Mouse (Mus musculus) heart, adult 2 months (tissue): ENCODE results near the gene Smad6. TPM values are rescaled to one million over a fixed set of nuclear protein-coding genes. Genes with fewer than 3 reads are reported as not detected.
A peak's percentile ranks its signal among the peaks of the same experiment; 100 is the strongest.

ENCODE experiments used
- DNase-seq, 2 experiments: peaks; one replicate each; pipeline ENCODE4 v3.0.0; 2021
- H3K27ac ChIP-seq: fragments of 200-600 bp; 2 replicates; pipeline ENCODE4 v1.8.1; 2022
- H3K27me3 ChIP-seq: fragments of 200-500 bp; 2 replicates; pipeline ENCODE4 v1.6.1; 2012; ENCODE audit warnings: mild to moderate bottlenecking, low read length, inconsistent platforms, mixed read lengths; ENCODE audit not compliant: control insufficient read depth, insufficient read depth
- H3K36me3 ChIP-seq: fragments of 200-500 bp; 2 replicates; pipeline ENCODE4 v1.6.1; 2012; ENCODE audit warnings: low read length, inconsistent platforms; ENCODE audit not compliant: control insufficient read depth, insufficient read depth
- H3K4me1 ChIP-seq: fragments of 200-500 bp; 2 replicates; pipeline ENCODE4 v1.6.1; 2011; ENCODE audit warnings: low read length; ENCODE audit not compliant: control insufficient read depth, insufficient read depth
- H3K4me3 ChIP-seq: fragments of 200-600 bp; 2 replicates; pipeline ENCODE4 v1.8.1; 2022
- H3K79me2 ChIP-seq: fragments of 200-500 bp; replicated peaks from 2 replicates; pipeline ENCODE4 v1.6.1; 2012; ENCODE audit warnings: mild to moderate bottlenecking, inconsistent platforms, low read length, moderate library complexity, mixed read lengths; ENCODE audit not compliant: control insufficient read depth, insufficient read depth
- H3K9ac ChIP-seq: fragments of 200-500 bp; 2 replicates; pipeline ENCODE4 v1.6.1; 2012; ENCODE audit warnings: low read depth, mild to moderate bottlenecking, control low read depth, inconsistent platforms, low read length, mixed read lengths
- CTCF ChIP-seq: fragments of 200-600 bp; IDR thresholded peaks from 2 replicates; pipeline ENCODE4 v1.8.1; 2022; ENCODE audit warnings: antibody characterized with exemption, mild to moderate bottlenecking, moderate library complexity
- EP300 ChIP-seq: fragments of 200-500 bp; IDR thresholded peaks from 2 replicates; pipeline ENCODE4 v1.6.1; 2011; ENCODE audit warnings: low read depth, low read length, control low read depth; ENCODE audit not compliant: insufficient read depth
- POLR2A ChIP-seq: fragments of 200-500 bp; IDR thresholded peaks from 2 replicates; pipeline ENCODE4 v1.6.1; 2011; ENCODE audit warnings: mild to moderate bottlenecking, low read depth, low read length, control low read depth; ENCODE audit not compliant: insufficient read depth
- WGBS: fragments of 180-500 bp; shearing (Covaris S2); methylation state at CpG from one replicate; pipeline ENCODE4 v1.1.7; 2018; 5-methylcytosine and 5-hydroxymethylcytosine counted together
- intact Hi-C: fragments of 180-260 bp; cut with DNase I; formaldehyde crosslinking; loops from one replicate; pipeline ENCODE4 v1.15.1; 2025
- long read RNA-seq: library from polyadenylated mRNA; stranded (forward); transcript quantifications from one replicate; pipeline ENCODE4 v2.0.0, GENCODE M21; 2021
- polyA plus RNA-seq: library from polyadenylated mRNA; depleted of rRNA; stranded (reverse); fragments of >200 nt; gene quantifications from 2 replicates; pipeline ENCODE4 v1.2.3, GENCODE M21; 2012; rRNA removed
- total RNA-seq, 2 experiments: library from RNA; stranded (reverse); gene quantifications; 2 replicates each; pipeline ENCODE4 v1.2.3; 2021

The Smad6 gene
- 10 to 100 TPM; 11.0 to 15.1 TPM for total RNA-seq
- 9.6 and 14.7 TPM in 2 replicates for polyA plus RNA-seq
- long read RNA-seq, transcript Smad6-201 (4 exons, 2,971 nt), result major isoform, 21 of 24 reads
- long read RNA-seq, partial matches to known transcripts, result 0 of 24 reads
- long read RNA-seq, other reads (novel, unspliced or antisense), result 3 of 24 reads

DNA sequence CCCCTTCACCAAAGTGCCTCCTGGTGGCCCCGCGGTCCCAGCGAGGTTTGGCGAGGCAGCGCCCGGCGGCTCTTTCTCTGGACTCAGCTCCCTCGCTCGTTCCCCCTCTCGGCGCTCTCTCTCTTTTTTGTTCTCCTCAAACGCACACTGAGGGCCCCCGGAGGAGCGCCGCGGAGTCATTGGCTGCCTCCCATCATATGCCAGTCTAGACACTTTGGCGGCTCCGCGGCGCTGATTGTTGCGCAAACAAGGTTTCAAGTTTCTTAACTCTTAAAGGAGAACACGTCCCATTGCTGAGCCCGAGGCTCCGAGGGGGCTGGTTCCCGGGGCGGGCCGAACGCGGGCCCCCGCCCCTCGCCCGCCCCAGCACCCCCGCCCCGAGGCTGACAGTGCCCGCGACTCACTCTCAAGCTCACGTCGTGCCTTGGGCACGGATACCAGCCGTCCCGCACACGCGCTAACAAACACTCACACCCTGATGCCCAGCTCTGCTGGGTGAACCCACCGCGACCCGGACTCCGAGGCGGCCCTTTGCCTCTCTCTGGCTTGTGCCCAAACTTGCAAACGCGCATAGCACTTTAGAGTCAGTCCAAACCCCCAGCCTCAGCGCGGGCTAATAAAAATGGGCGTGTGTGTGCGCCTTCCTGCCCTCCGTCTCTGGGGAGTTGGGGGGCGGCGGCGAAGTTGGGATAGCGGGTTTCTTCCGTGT, at the start of gene Smad6:
Gene Smad6 (minus strand): TSS at position 207 of the 709 bp plus-strand sequence.
- Histone ChIP-seq H3K9ac (peak within 1 kb of the TSS; percentile 91), H3K79me2 (no peaks in the 10 kb centered on the region; the same call in 1 of the 2 replicates), H3K4me3 (peak within 1 kb of the TSS; percentile 60), H3K36me3 (peaks cover 3% of the 10 kb centered on the region; the same call in 1 of the 2 replicates), H3K27me3 (no peaks in the 10 kb centered on the region), H3K4me1 (peaks cover 10% of the 10 kb centered on the region), H3K27ac (peak within 1 kb of the TSS; percentile 78)
- DNase-seq, result peak; percentile 88 to 93
- WGBS, result 1% methylated on average over 59 of the region's 60 CpGs
- TF ChIP-seq POLR2A, result peak; percentile 88
- peak; percentile 52 for TF ChIP-seq CTCF
- TF ChIP-seq EP300, result peak; percentile 73; the same call in 1 of the 2 replicates
- intact Hi-C loops, result loop anchor here (2.0 kb wide), 2 partner anchors 53 to 63 kb away; no protein-coding TSS in a partner anchor

- intact Hi-C loops, result no loop called here
- Histone ChIP-seq H3K79me2 (no peaks in the 10 kb centered on the region), H3K4me3 (no peak overlapping the region), H3K9ac (no peak overlapping the region), H3K27ac (no peak overlapping the region), H3K27me3 (no peaks in the 10 kb centered on the region), H3K4me1 (peaks cover 7% of the 10 kb centered on the region), H3K36me3 (no peaks in the 10 kb centered on the region)
- 90% methylated on average over 5 of the region's 5 CpGs for WGBS
- TF ChIP-seq EP300, result no peak
- no peak for TF ChIP-seq POLR2A
- no peak for TF ChIP-seq CTCF
- no peak for DNase-seq
Measured at GRCm38 (mm10) chr9:64070674-64071073, 48.8 kb upstream of the Smad6 start.

- intact Hi-C loops, result no loop called here
- TF ChIP-seq EP300 (no peak), CTCF (no peak), POLR2A (no peak)
- H3K27ac ChIP-seq, result no peak overlapping the region; the same call in 1 of the 2 replicates
- H3K27me3 ChIP-seq, result no peaks in the 10 kb centered on the region
- DNase-seq, result no peak
- no peak overlapping the region for H3K4me3 ChIP-seq
- H3K36me3 ChIP-seq, result no peaks in the 10 kb centered on the region
- no peaks in the 10 kb centered on the region for H3K79me2 ChIP-seq
- 65% methylated on average over 5 of the region's 5 CpGs for WGBS
- H3K4me1 ChIP-seq, result peaks cover 7% of the 10 kb centered on the region
- no peak overlapping the region for H3K9ac ChIP-seq
Measured at GRCm38 (mm10) chr9:64069131-64069530, 47.3 kb upstream of the Smad6 start.

GRCm38 (mm10) chr9:64068571-64068970, 46.7 kb upstream of the Smad6 start:
- 88% methylated on average over 1 of the region's 1 CpGs for WGBS
- H3K27me3 ChIP-seq, result no peaks in the 10 kb centered on the region
- no peak for DNase-seq
- peaks cover 7% of the 10 kb centered on the region for H3K4me1 ChIP-seq
- no peak overlapping the region for H3K9ac ChIP-seq
- TF ChIP-seq CTCF, result no peak
- TF ChIP-seq POLR2A, result no peak
- TF ChIP-seq EP300, result no peak
- intact Hi-C loops, result no loop called here
- no peaks in the 10 kb centered on the region for H3K36me3 ChIP-seq
- no peak overlapping the region for H3K4me3 ChIP-seq
- H3K79me2 ChIP-seq, result no peaks in the 10 kb centered on the region
- no peak overlapping the region; the same call in 1 of the 2 replicates for H3K27ac ChIP-seq

DNA sequence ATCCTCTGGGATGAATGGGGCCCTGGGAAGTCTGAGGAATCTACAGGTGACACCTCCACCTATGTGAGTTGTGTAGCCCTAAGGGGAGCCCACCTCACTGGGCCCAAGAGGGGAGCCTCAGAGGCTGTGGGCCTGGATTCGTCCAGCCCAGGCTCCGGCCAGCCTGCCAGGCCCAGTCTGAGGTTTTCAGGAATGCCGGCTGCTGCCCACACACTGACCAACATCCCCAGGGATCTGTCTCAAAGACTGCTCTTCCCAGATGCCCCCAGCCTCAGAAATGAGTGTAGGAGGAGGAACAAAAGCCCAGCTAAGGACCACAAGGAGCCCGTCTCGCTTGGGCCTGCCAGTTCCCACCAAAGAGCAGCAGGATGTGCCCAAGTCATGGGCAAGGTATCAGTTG, 45.9 kb upstream of the Smad6 start:
- WGBS, result 84% methylated on average over 5 of the region's 5 CpGs
- Histone ChIP-seq H3K27me3 (no peaks in the 10 kb centered on the region), H3K9ac (no peak overlapping the region), H3K27ac (peak overlapping the region; percentile 62), H3K4me1 (peaks cover 7% of the 10 kb centered on the region), H3K4me3 (no peak overlapping the region), H3K79me2 (no peaks in the 10 kb centered on the region), H3K36me3 (no peaks in the 10 kb centered on the region)
- no peak for TF ChIP-seq POLR2A
- no peak for TF ChIP-seq CTCF
- no peak for TF ChIP-seq EP300
- intact Hi-C loops, result no loop called here
- no peak for DNase-seq

GRCm38 (mm10) chr9:64060033-64060539, 38.2 kb upstream of the Smad6 start:
- Histone ChIP-seq H3K4me3 (peak overlapping the region; percentile 32; the same call in 1 of the 2 replicates), H3K4me1 (peaks cover 9% of the 10 kb centered on the region), H3K9ac (peak overlapping the region; percentile 44), H3K79me2 (no peaks in the 10 kb centered on the region), H3K27me3 (no peaks in the 10 kb centered on the region), H3K27ac (peak overlapping the region; percentile 41), H3K36me3 (no peaks in the 10 kb centered on the region)
- DNase-seq, result peak; percentile 58 to 61
- 3% methylated on average over 30 of the region's 30 CpGs for whole genome bisulfite sequencing
- TF ChIP-seq EP300 (no peak), CTCF (peak; percentile 32)
- intact Hi-C loops, result no loop called here
